Mouse (Mus musculus) A20 (cell line): Measurements from ENCODE around the gene Fam161a.

Experiments
- DNase-seq: peaks from one replicate; pipeline ENCODE4 v3.0.0-alpha.2; 2011; ENCODE audit warnings: low read depth, low spot score

Gene Fam161a

DNA sequence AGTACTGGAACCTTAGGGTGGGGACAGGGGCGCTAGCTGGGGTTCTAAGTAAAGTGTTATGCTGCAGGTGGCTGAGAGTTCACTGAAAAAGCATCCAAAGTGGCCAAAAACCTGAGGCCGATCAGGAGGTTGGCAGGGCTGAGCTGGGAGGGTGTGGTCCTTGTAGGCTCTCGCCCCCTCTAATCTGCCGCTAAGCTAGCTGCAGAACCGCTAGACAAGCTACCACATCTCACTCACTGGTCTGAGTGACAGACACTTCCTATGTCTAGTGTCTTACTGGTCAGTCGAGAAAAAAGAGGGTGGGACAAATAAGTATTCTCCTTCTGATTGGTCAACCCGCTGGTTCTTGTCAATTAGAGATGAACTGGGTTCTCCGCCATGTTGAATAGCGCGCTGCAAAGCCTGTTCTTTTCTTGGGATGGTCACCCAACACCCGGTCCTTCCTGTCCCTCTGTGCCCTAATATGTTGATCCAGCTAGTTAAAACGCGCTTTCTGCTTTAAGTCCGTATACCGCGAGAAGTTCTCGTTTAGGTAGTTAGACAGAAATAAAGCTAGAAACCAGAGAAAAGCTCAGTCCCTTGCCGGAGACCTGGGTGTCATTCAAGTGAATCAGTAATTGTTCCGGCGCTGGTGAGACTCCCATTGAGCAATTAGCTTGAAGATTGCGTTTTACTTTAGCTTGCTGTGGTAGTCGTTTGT lies at the start of gene Fam161a:
Gene Fam161a, plus strand, starts transcription at position 51 of the 700 bp plus-strand sequence.
- peak; percentile 93 for DNase-seq

DNA sequence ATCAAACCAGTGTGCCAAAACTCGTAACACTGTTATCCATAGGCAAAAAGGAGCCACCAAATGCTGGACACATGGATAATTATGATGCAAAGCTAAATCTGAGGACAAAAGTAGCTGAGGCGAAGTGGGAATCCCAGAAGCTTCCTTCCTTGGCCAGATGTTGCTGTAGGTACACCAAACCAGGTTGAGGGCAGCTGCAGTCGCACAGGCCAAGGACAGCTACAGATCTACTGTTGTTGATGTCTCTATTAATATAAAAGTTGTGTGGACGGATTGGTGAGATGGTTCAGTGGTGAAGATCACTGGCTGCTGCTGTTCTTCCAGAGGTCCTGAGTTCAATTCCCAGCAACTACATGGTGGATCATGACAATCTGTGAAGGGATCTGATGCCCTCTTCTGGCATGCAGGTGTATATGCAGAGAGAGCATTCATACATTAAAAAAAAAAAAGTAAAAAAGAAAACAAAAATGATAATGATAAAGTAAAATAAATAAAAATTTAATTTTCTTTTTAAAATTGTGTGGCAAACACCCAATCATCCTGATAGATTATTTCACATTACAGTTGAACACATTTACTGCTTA lies 49.4 kb upstream of the Fam161a start:
- DNase-seq = peak; percentile 39

- no peak for DNase-seq
Observed at GRCm38 (mm10) chr11:22962101-22962500, 45.2 kb upstream of the Fam161a start.

DNA sequence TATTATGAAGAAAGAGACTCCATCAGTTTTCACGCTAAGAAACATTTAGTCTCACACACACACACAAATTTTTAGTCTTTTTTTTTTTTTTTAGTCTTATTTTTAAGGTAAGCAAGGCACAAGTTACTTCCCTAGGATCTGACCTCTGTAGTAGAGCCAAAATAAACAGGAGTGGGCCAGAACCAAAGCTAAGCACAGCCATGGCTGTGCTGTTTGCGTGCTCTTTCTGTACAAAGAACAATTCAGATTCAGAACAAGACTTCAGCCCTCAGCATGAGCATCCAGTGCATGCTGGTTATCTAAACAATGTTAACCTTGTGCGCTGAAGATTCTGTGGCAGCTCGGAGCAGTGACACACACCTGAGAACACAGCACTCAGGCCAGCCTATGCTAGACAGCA lies 42.9 kb upstream of the Fam161a start:
- DNase-seq = no peak

- DNase-seq = peak; percentile 31
Observed at GRCm38 (mm10) chr11:22965503-22965902, 41.8 kb upstream of the Fam161a start.

DNA sequence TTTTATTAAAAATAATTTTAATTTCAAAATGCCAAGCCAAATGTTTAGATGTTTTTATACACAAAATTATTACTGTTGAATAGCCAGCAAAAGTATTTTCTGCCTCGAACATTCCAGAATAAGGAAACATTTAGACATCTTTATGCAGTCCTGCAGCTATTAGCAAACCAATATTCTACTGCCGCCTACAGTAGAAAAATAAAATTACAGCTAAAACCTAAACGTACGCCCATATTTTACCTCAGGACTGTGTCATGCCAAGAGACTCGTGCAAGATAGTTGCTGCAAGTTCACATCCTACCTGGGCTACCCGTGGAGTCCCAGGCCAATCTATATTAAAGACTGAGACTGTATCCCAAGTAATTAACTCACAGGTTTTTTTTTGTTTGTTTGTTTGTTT lies 37.8 kb upstream of the Fam161a start:
- DNase-seq = peak; percentile 59

DNA sequence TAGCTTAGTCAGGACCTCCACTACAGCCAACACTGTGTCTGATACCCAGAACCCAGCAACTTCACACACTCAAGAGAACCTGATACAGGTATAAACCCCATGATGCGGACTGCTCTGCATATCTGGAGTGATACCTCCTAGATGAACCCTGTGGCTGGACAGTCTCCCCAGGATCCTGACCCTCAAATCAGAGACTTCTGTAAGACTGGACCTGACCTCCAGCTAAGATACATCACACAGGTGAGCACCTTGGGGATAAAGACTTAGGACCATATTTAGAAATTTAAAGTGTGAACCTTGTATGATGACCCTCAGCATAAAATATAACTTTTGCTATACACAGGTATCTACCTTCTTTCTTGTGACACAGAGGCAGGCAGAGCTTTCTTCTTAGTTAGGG lies 36.8 kb upstream of the Fam161a start:
- no peak for DNase-seq

DNA sequence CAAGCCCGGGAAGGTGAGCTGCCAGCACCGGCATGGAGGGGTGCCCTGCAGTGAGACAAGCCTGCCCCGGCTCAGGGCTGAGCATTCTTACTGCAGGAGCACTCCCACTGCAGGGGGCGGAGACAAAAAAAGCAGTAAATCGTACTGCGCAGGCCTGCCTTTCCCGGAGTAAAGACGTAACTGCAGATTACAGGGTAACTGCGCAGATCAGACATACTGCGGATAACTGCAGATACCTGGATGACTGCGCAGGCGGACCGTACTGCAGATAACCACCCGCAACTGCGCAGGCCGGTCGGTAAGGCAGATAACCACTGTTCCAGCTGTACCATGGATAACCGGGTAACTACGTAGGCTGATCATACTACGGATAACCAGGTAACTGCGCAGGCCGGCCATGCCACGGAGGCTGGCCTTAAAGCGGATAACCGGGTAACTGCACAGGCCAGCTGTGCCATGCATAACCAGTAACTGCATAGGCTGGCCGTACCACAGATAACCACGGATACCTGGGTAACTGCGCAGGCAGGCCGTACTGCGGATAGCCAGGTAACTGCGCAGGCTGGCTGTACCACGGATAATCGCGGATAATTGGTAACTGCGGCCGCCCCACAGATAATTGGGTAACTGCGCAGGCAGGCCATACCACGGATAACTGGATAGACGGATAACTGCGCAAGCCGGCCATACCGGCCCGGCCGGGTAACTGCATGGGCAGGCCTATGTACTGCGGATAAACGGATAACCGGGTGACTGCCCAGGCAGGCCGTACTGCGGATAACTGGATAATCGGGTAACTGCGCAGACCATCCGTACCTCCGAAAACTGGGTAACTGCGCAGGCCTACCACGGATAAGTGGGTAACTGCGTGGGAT lies 35.3 kb upstream of the Fam161a start, which contains the start of gene Zrsr1:
Gene Zrsr1, plus strand, starts transcription at position 171 of the 875 bp plus-strand sequence.
- no peak for DNase-seq

- DNase-seq = no peak
Observed at GRCm38 (mm10) chr11:22972746-22973526, 34.4 kb upstream of the Fam161a start.

DNA sequence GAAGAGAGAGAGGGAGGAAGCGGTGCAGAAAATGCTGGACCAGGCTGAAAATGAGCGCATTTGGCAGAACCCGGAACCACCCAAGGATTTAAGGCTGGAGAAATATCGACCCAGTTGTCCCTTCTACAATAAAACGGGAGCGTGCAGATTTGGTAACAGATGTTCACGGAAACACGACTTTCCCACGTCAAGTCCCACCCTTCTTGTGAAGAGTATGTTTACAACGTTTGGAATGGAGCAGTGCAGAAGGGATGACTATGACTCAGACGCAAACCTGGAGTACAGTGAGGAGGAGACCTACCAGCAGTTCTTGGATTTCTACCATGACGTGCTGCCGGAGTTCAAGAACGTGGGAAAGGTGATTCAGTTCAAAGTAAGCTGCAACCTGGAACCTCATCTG lies 33.7 kb upstream of the Fam161a start:
- no peak for DNase-seq

- no peak for DNase-seq
Observed at GRCm38 (mm10) chr11:22978215-22978614, 29.1 kb upstream of the Fam161a start.

- DNase-seq = no peak
Observed at GRCm38 (mm10) chr11:22978711-22979110, 28.6 kb upstream of the Fam161a start.

DNA sequence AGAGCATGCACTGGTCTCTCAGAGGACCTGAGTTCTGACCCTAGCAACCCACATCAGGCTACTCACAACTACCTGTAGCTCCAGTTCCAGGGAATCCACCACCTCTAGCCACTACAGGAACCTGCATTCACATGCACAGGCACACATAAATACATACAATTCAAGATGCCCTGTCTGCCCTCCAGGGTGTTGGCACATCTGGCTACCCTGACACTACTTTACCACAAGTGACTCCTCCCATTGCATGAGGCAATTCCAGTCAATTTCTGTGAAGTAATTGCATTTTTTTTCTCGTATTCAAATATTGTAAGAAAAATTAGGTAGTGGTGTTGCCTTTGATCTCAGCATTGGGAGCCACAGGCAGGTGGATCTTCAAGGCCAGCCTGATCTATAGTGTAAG lies 28.1 kb upstream of the Fam161a start:
- DNase-seq = no peak

DNA sequence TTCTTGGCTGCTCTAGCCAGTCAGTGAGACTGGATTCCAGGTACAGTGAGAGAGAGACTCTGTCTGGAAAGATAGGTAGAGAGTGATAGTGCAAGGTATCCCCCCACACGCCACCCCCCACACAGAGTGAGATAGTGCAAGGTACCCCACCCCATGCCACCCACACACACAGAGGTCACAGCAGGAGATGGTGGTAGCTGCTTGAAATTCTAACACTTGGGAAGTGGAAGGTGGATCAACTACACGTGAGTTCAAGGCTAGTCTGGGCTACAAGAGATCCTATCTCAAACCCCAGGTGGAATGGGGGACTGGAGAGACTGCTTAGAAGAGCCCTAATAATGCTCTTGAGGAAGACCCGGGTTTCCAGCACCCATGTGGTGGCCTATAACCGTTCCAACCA lies 26.3 kb upstream of the Fam161a start:
- no peak for DNase-seq

- no peak for DNase-seq
Observed at GRCm38 (mm10) chr11:22981543-22981950, 25.8 kb upstream of the Fam161a start.

- DNase-seq = peak; percentile 96
Observed at GRCm38 (mm10) chr11:22981984-22982757, 25.2 kb upstream of the Fam161a start, which contains the start of the genes Gm28048 and Commd1. TSS of gene Gm28048 (minus strand) at chr11:22982090. TSS of gene Commd1 (minus strand) at chr11:22982382.

DNA sequence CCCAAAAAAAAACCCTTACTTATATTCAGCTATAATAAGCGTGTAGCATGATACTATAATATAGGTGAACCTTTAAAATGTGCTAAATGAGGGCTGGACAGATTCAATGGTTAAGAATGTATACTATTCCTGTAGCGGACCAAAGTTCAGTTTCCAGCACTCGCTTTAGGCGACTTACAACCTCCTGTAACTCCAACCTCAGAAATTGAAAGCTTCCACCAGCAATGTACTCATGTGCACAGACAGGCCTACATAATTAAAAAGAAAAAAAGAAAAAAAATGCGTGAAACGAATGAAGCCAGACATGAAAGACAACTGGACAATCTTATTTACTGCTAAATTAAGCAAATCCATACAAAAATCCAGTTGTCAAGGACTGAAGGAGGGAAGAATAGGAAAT lies 24.5 kb upstream of the Fam161a start:
- no peak for DNase-seq

DNA sequence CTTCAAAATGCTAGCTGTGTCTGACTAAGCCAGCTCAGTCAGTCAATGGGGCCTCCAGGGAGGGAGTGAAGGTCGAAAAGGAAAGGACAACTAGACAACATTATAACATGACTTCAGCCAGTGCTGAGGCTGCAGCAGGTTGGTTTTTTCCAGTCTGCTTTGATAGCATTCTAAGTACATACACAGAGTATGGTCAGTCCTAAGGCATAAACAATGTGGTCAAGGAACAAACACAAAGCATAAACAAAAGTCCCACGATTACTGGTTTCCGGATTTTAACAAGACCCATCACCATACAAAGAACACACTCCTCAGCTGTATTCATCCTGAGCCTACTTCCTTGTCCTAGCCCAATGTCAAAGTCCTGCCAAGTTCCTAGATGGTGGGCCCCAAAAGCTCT lies 21.8 kb upstream of the Fam161a start:
- DNase-seq = no peak

DNA sequence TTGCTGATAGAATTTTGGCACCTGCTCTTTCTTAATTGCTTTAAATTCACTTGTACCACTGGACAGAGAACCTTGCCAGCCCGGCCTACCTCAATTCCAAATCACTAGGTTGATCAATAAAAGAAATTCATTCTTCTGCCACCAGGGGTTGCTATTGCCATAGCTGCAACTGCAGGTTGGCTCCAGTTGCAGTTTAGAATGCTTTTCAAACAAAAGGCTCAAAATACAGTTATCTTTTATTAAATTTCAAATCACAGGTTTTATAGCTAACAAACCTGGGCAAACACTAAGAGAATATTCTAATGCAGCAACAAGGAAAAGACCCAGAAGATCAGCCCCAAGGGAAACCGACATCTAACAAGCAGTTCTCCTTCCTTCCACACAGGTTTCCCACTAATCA lies 20.0 kb upstream of the Fam161a start:
- peak; percentile 75 for DNase-seq

- DNase-seq = no peak
Observed at GRCm38 (mm10) chr11:22989786-22990185, 17.5 kb upstream of the Fam161a start.
